Comparison of ENCODE assay signal across 8 mouse cellular contexts in the genomic region with DNA sequence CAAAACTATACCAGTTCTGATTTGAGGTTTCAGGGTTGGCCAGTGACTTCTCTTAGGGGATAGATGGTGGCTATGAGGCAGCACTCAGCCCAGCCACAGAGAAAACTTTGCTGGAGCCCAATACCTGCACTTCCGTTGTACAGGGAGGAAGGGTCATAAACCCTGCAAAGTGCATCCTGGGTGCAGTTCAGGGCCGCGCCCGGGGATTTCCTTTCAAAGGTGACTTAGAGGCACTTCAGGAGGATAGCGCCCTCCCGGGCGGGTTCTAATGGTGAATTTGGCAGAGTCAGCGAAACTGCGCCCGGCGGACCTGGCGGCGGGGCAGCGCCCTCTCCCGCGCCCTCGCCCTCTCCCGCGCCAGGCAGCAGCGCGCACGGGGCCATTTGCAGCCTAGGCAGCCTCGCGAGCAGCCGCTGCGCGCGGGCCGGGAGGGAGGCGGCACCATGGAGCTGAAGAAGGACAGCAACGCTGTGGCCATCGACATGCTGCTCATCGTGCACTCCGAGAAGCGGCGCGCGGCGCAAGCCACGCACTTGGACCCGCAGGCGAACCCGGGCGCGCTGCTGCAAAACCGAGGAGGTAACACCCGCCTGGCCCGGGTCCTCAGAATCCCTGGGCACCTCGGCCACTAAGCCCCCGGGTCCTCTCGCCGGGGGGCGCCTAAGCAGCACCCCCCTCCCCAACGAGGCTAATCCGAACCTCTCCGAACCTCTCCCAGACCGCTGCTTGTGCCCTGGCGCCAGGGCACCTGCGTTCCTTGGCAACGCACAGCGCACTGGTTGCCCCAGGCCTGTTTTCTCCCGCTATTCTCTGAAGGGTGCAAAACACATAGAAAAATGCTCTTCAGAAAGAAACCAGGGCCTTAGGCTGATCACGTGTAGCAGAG. TPM values are rescaled to one million over a fixed set of nuclear protein-coding genes. Genes with fewer than 3 reads are reported as not detected.
DNase-seq lines count a peak whose midpoint lies in the region; ATAC-seq and TF ChIP-seq lines count a peak whose summit lies in the region.

Gene Ky (plus strand): TSS at position 51 of the 886 bp plus-strand sequence.

- no peaks in the 10 kb centered on the region for H3K9me3 ChIP-seq in kidney, postnatal 0 days (replicated peaks; ENCODE audit: low read length)

- H3K4me3 ChIP-seq in kidney, postnatal 0 days (replicated peaks; ENCODE audit: low read depth, low read length), result peak within 1 kb of the TSS; percentile 30
- no peak within 1 kb of the TSS for H3K4me3 ChIP-seq in myocyte

- H3K4me2 ChIP-seq in kidney, postnatal 0 days (ENCODE audit: low read length), result peak within 1 kb of the TSS; percentile 67
- H3K4me2 ChIP-seq in myocyte (ENCODE audit: low read depth), result peak within 1 kb of the TSS; percentile 40

- TF ChIP-seq CTCF in kidney, postnatal 0 days (IDR thresholded peaks at IDR 0.05; ENCODE audit: low read depth), result no peak

- H3K79me2 ChIP-seq in myocyte (ENCODE audit: control insufficient read depth, insufficient read depth), result no peaks in the 10 kb centered on the region

- no peak within 1 kb of the TSS for H3K27ac ChIP-seq in kidney, postnatal 0 days

- peaks cover 16% of the 10 kb centered on the region for H3K27me3 ChIP-seq in kidney, postnatal 0 days (ENCODE audit: insufficient read depth, low read length)
- H3K27me3 ChIP-seq in myocyte (ENCODE audit: control insufficient read depth, insufficient read depth, insufficient read length), result peaks cover 53% of the 10 kb centered on the region

- no peak within 1 kb of the TSS for H3K9ac ChIP-seq in kidney, postnatal 0 days (ENCODE audit: low read depth, low read length)

- no peak for ATAC-seq in kidney, postnatal 0 days (replicated peaks; ENCODE audit: low FRiP score, low read depth)

- H3K36me3 ChIP-seq in kidney, postnatal 0 days (ENCODE audit: insufficient read depth, low read length), result no peaks in the 10 kb centered on the region
- no peaks in the 10 kb centered on the region for H3K36me3 ChIP-seq in myocyte (ENCODE audit: control insufficient read depth, insufficient read depth)

- no peak within 1 kb of the TSS for H3ac ChIP-seq in myocyte (ENCODE audit: control insufficient read depth, insufficient read length)

- 1% methylated on average over 63 of the region's 63 CpGs for WGBS in kidney, postnatal 0 days

- TF ChIP-seq POLR2A in myocyte (IDR thresholded peaks at IDR 0.05; ENCODE audit: insufficient read length, low read depth), result no peak

- H3K4me1 ChIP-seq in kidney, postnatal 0 days (replicated peaks; ENCODE audit: insufficient read depth, low read length), result 0 out of 2 replicates have a peak, but pooled peaks cover 6% of the 10 kb centered on the region

- DNase-seq in right cerebral cortex, postnatal 14 days, result peak; percentile 43
- no peak for DNase-seq in right cerebral cortex, postnatal 36 days (ENCODE audit: low spot score in 2 of 2)
- DNase-seq in embryo, embryonic 10 days (ENCODE audit: low spot score), result peak; percentile 55
- no peak for DNase-seq in heart, adult 8-10 months (ENCODE audit: low spot score)
- peak; percentile 17 for DNase-seq in kidney, postnatal 0 days (ENCODE audit: low spot score)
- no peak for DNase-seq in urinary bladder, postnatal 14 days (ENCODE audit: low spot score)
- no peak for DNase-seq in spleen, postnatal 4 days (ENCODE audit: low spot score in 2 of 2)

TF ChIP-seq in myocyte, 11 proteins besides CTCF, POLR2A, EP300 and RAD21:
- TF ChIP-seq TCF3 (IDR thresholded peaks at IDR 0.05; ENCODE audit: insufficient read length, low read depth), result no peak
- no peak for TF ChIP-seq SRF (IDR thresholded peaks at IDR 0.05; ENCODE audit: control insufficient read depth, insufficient read length, low read depth)
- no peak for TF ChIP-seq POLR2AphosphoS2 (IDR thresholded peaks at IDR 0.05; ENCODE audit: insufficient read length, low read depth)
- no peak for TF ChIP-seq USF1 (IDR thresholded peaks at IDR 0.05; ENCODE audit: low read depth)
- no peak for TF ChIP-seq REST (IDR thresholded peaks at IDR 0.05; ENCODE audit: insufficient read depth, insufficient read length)
- peak in 1 of 3 experiments; percentile 7 for TF ChIP-seq MYOG (IDR thresholded peaks at IDR 0.05; ENCODE audit: control insufficient read depth in 1 of 3, insufficient read depth in 1 of 3, insufficient read length in 2 of 3, low read depth in 2 of 3)
- TF ChIP-seq MYOD1 (IDR thresholded peaks at IDR 0.05; ENCODE audit: control insufficient read depth in 1 of 3, insufficient read length in 2 of 3, low read depth in 2 of 3), result no peak
- no peak for TF ChIP-seq E2F4 (IDR thresholded peaks at IDR 0.05; ENCODE audit: insufficient read depth)

RNA-seq across cellular contexts. Expression of gene Ky, which starts in this region (rescaled TPM):
- 10 to 100 TPM; 12.0 to 21.0 (median 17.8) TPM for total RNA-seq in heart, adult 8-10 months (2022)
- polyA plus RNA-seq in kidney, postnatal 0 days (2015; fragmentation: Nextera tagmentation; extraction: Ambion mirVana), result 0.05 TPM in 2 replicates
- 0.40 TPM for polyA plus RNA-seq in myocyte (2012; fragmentation: generic; extraction: Trizol)

Comparison
In these comparisons a context has a peak if more than half of its experiments do, and no peak if none do; other contexts are left out.
1. DNase-seq: peak in right cerebral cortex, postnatal 14 days (single experiment) and embryo, embryonic 10 days (single experiment); none in right cerebral cortex, postnatal 36 days (0 of 2), heart, adult 8-10 months (single experiment), urinary bladder, postnatal 14 days (single experiment) and spleen, postnatal 4 days (0 of 2).
2. Peak in DNase-seq, H3K4me3 ChIP-seq and H3K4me2 ChIP-seq in kidney, postnatal 0 days; RNA of the gene not detected or under 1 TPM.